Mouse (Mus musculus) midbrain, postnatal 0 days (tissue): ENCODE results near the gene Nova1. TPM values are rescaled to one million over a fixed set of nuclear protein-coding genes. Genes with fewer than 3 reads are reported as not detected.
A peak's percentile ranks its signal among the peaks of the same experiment; 100 is the strongest.

ENCODE experiments used
- ATAC-seq: fragments of 200-750 bp; cut with Nextera tagmentation; 2 replicates; pipeline ENCODE4 v1.8.0; 2017; ENCODE audit warnings: moderate number of reproducible peaks, mild to moderate bottlenecking, moderate TSS enrichment, moderate library complexity; ENCODE audit not compliant: low FRiP score
- DNase-seq: peaks from one replicate; pipeline ENCODE4 v3.0.0-alpha.2; 2015; ENCODE audit warnings: low spot score
- H3K27ac ChIP-seq: fragments of 300-500 bp; sonication (generic); 2 replicates; pipeline ENCODE4 v1.5.1; 2014; ENCODE audit warnings: low read depth, mild to moderate bottlenecking, low read length, mixed read lengths
- H3K27me3 ChIP-seq: fragments of 300-500 bp; sonication (generic); 2 replicates; pipeline ENCODE4 v1.6.1; 2014; ENCODE audit warnings: low read length, control low read depth, mixed read lengths; ENCODE audit not compliant: insufficient read depth
- H3K36me3 ChIP-seq: fragments of 300-500 bp; sonication (generic); 2 replicates; pipeline ENCODE4 v1.6.1; 2014; ENCODE audit warnings: low read length, control low read depth, mixed read lengths; ENCODE audit not compliant: insufficient read depth
- H3K4me1 ChIP-seq: fragments of 300-500 bp; sonication (generic); 2 replicates; pipeline ENCODE4 v1.6.1; 2014; ENCODE audit warnings: mild to moderate bottlenecking, control low read depth, antibody characterized with exemption, low read length, mixed read lengths; ENCODE audit not compliant: insufficient read depth
- H3K4me2 ChIP-seq: fragments of 300-500 bp; sonication (generic); 2 replicates; pipeline ENCODE4 v1.6.1; 2014; ENCODE audit warnings: low read depth, mild to moderate bottlenecking, low read length, mixed read lengths; ENCODE audit not compliant: poor library complexity, severe bottlenecking
- H3K4me3 ChIP-seq: fragments of 300-500 bp; sonication (generic); 2 replicates; pipeline ENCODE4 v1.5.1; 2014; ENCODE audit warnings: low read depth, mild to moderate bottlenecking, low read length, moderate library complexity
- H3K9ac ChIP-seq: fragments of 300-500 bp; sonication (generic); replicated peaks from 2 replicates; pipeline ENCODE4 v1.6.1; 2014; ENCODE audit warnings: mild to moderate bottlenecking, low read length, moderate library complexity, mixed read lengths; ENCODE audit not compliant: poor library complexity, severe bottlenecking
- H3K9me3 ChIP-seq: fragments of 300-500 bp; sonication (generic); 2 replicates; pipeline ENCODE4 v1.6.1; 2016; ENCODE audit warnings: low read length, control low read depth
- CTCF ChIP-seq: IDR thresholded peaks from 2 replicates; pipeline ENCODE4 v1.5.1; 2016; ENCODE audit warnings: antibody characterized with exemption, mild to moderate bottlenecking
- WGBS: fragments of 180-500 bp; shearing (Covaris S2); extraction: QIAGEN DNeasy Blood & Tissue Kit; methylation state at CpG from one replicate; pipeline ENCODE4 v1.1.7; 2014; 5-methylcytosine and 5-hydroxymethylcytosine counted together
- polyA plus RNA-seq: library from polyadenylated mRNA; unstranded; fragments of >200 nt; fragmentation: Nextera tagmentation; extraction: Ambion mirVana; gene quantifications from 2 replicates; pipeline ENCODE4 v1.2.1, GENCODE M21; 2015
- total RNA-seq: library from RNA; depleted of rRNA; stranded (reverse); fragments of >200 nt; gene quantifications from 2 replicates; pipeline ENCODE4 v1.2.3, GENCODE M21; 2014

The Nova1 gene
- total and polyA plus RNA-seq, 2 experiments from 2014 or later: 72.6 to 129 TPM

DNA sequence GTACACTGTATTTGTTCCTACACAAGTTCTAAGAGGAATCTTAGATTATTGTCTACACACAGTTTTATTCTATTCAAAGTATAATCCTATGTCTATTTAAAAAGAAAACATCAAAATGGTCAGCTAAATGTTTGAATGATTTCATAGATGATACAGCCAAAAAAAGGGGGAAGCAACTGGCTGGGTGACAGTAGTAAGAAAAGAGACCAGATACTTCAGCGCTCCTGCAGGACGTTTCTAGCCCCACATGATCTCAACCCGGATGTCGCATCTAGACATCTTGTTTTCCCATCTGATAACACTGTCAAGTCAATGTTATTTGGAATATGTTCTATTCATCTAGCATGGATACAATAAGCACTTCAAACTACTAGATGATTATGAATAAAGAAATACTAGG is 99.7 kb downstream of the Nova1 start:
- Histone ChIP-seq H3K9ac (no peak overlapping the region), H3K27me3 (no peaks in the 10 kb centered on the region), H3K36me3 (no peaks in the 10 kb centered on the region), H3K27ac (no peak overlapping the region), H3K4me2 (no peak overlapping the region), H3K4me3 (no peak overlapping the region), H3K9me3 (no peaks in the 10 kb centered on the region), H3K4me1 (no peaks in the 10 kb centered on the region)
- WGBS: 88% methylated on average over 4 of the region's 4 CpGs
- ATAC-seq (no peak), DNase-seq (no peak)
- TF ChIP-seq CTCF: no peak

DNA sequence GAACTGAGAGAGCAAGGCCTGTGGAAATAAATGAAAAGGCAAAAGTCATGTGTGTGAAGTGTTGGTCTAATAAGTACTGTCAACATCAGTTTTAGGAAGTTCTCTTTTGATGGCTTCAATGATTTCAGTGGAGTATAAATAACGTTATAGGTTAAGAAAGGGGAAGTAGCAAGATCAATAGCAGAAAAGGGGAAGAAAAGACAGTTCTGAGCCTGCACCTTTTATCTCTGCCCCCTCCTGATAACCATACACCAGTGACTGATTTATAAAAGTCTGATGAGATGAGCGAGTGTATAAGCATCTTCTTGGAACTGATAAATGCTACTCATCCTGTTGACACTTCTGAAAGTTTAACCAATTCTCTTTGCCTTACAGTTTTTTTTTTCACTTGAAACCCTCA is 108.6 kb downstream of the Nova1 start:
- peaks cover 6% of the 10 kb centered on the region; the same call in 1 of the 2 replicates for H3K36me3 ChIP-seq
- ATAC-seq: no peak
- 73% methylated on average over 2 of the region's 2 CpGs for WGBS

DNA sequence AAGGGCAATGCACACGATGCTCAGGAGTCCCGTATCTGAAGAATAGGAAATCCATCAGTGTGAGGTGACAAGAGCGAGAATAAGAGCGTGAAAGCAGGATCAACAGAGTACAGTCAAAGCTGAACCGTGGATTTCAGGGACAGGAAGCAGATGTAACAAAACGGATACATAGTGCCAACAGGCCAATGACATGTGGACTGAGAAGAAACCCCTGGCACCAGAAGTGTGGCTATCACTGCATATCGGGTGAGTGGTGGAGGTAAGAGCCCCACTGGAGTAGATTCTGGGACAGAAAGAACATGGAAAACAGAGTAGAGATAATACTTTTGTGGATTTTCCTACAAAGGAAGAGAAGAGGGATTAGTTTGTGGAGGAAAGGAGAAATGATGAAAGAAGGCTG is 109.3 kb downstream of the Nova1 start:
- TF ChIP-seq CTCF: no peak
- Histone ChIP-seq H3K4me3 (no peak overlapping the region), H3K9ac (no peak overlapping the region), H3K4me2 (no peak overlapping the region), H3K9me3 (no peaks in the 10 kb centered on the region), H3K4me1 (no peaks in the 10 kb centered on the region), H3K27ac (no peak overlapping the region), H3K27me3 (no peaks in the 10 kb centered on the region), H3K36me3 (peaks cover 6% of the 10 kb centered on the region; the same call in 1 of the 2 replicates)
- DNase-seq (no peak), ATAC-seq (no peak)
- WGBS: 88% methylated on average over 7 of the region's 7 CpGs

More for the DNA sequence above, 108.6 kb downstream of the Nova1 start:
- H3K9ac ChIP-seq: no peak overlapping the region
- no peak overlapping the region for H3K4me2 ChIP-seq
- H3K4me3 ChIP-seq: no peak overlapping the region
- no peak for TF ChIP-seq CTCF
- H3K27ac ChIP-seq: no peak overlapping the region
- DNase-seq: no peak
- no peaks in the 10 kb centered on the region for H3K4me1 ChIP-seq
- H3K9me3 ChIP-seq: no peaks in the 10 kb centered on the region
- H3K27me3 ChIP-seq: no peaks in the 10 kb centered on the region

DNA sequence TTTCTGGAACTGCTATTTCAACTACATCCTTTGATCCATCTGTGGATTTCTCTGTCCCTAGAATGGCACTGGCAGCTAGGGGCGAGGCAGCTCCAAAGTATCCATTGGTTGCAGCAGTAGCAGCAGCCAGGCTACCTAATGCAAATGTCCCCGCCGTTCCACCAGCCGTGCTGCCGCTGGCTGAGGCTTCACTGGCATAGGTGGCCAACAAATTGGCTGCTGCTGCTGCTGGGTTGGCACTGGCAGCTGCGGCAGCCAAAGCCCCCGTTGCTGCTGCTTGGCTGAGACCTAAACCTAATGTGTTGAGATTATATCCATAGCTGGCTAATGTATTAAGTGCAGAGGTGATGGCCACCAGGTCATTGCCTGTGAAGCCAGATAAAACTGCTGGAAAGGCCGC is 118.5 kb downstream of the Nova1 start:
- H3K27ac ChIP-seq: 0 out of 2 replicates have a peak overlapping the region, but pooled peaks have one; percentile 18
- no peak for ATAC-seq
- no peaks in the 10 kb centered on the region for H3K27me3 ChIP-seq
- H3K4me1 ChIP-seq: no peaks in the 10 kb centered on the region
- peaks cover 4% of the 10 kb centered on the region; the same call in 1 of the 2 replicates for H3K36me3 ChIP-seq
- H3K9me3 ChIP-seq: no peaks in the 10 kb centered on the region
- no peak for TF ChIP-seq CTCF
- WGBS: 88% methylated on average over 8 of the region's 8 CpGs
- H3K4me3 ChIP-seq: no peak overlapping the region
- peak; percentile 15 for DNase-seq
- no peak overlapping the region for H3K9ac ChIP-seq
- H3K4me2 ChIP-seq: no peak overlapping the region

DNA sequence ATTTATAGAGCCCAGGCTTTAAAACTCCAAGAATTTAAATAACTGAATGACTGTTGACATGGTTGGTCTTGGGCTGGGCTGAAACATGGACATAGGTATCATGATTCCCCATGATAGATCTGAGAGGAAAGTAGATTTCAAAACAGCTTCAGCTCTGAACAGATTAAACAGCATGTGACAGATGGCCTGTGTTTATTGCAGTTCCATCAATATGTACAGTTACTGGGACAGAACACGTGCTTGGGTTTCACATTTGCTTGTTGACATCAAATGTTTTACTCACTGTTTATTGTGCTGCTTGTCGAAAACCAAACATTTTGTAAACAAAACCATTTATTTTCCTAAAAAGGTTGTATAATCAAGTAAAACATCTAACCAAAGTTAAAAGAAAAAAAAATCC is 142.4 kb downstream of the Nova1 start:
- TF ChIP-seq CTCF: no peak
- Histone ChIP-seq H3K4me3 (no peak overlapping the region), H3K4me1 (no peaks in the 10 kb centered on the region), H3K9ac (no peak overlapping the region), H3K9me3 (no peaks in the 10 kb centered on the region), H3K4me2 (no peak overlapping the region), H3K36me3 (no peaks in the 10 kb centered on the region), H3K27me3 (no peaks in the 10 kb centered on the region), H3K27ac (no peak overlapping the region)
- DNase-seq: no peak
- 84% methylated on average over 2 of the region's 2 CpGs for WGBS
- ATAC-seq: no peak

DNA sequence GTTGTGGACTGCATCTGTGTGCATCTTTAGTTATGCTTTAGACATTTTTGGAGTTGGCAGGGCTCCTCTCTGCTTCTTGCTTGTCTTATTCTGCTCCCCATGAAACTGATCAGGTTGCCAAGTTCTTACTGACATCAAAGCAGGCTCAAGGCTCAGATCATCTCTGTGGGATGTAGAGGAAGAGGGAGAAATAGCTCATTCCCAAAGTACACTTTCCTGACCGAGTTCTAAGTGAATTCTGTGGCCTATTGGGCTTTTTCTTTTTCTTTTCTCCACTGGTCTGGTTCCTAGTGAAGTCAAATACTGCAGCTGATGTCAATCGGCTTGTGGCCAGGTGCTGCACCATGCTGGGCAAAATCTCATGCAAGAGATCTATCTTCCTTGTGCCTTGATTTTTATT is 152.0 kb downstream of the Nova1 start:
- no peaks in the 10 kb centered on the region for H3K4me1 ChIP-seq
- TF ChIP-seq CTCF: no peak
- no peaks in the 10 kb centered on the region for H3K36me3 ChIP-seq
- H3K9ac ChIP-seq: no peak overlapping the region
- no peak overlapping the region for H3K4me2 ChIP-seq
- no peak for ATAC-seq
- no peak overlapping the region for H3K27ac ChIP-seq
- peak; percentile 50 for DNase-seq
- 40% methylated on average over 2 of the region's 2 CpGs for WGBS
- no peaks in the 10 kb centered on the region for H3K27me3 ChIP-seq
- no peaks in the 10 kb centered on the region for H3K9me3 ChIP-seq
- H3K4me3 ChIP-seq: no peak overlapping the region
